Mouse (Mus musculus): Measurements from ENCODE around the gene Accs.
A peak's percentile ranks its signal among the peaks of the same experiment; 100 is the strongest.

Accs gene

DNA sequence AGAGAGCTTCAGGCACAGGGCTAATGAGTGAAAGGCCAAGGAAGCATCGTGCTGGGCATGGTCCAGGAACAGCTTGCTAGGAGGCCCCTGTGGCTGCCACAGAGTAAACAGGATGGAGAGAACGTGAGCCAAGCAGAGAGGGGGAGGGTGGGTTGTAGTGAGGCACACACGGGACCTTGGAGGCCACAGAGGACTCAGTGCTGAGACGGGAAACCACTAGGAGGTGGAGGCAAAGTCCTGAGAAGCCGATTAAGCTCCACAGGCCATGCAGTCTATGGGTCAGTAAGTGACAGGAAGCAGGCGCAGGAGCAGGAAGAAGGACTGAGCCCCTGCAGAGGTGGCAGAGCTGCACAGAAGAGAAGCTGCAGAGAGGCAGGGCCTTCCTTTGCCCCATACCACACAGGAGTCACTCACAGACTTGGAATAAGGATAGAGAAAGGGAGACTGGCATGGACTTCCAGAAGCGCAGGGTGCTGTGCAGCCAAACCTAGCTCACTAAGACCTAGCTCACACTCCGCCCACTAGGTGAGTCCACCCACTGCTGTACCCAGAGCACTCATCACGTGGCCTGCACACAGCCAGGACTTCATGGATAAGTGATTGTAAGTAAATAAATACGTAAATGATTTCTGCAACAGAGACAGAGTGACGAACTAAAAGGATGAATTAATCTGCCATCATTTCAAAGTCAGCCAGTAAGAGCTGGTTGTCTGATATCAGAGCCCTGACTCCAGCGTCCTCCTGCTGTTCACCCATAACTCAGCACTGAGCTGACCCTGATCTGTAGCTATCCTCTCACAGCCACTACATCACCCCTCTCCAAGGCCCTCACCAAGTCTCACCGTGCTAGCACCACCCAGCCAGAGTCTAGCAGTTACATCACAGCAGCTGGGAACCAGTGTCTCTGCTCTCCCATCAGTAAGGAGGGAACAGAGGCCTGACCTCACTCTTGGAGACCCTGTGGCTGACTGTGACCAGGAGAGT lies 57.9 kb downstream of the Accs start:
- peak; percentile 40 for DNase-seq (ENCODE audit: low spot score)

GRCm38 (mm10) chr2:93790798-93791345 lies 58.9 kb downstream of the Accs start:
- DNase-seq (ENCODE audit: low spot score), result no peak

DNA sequence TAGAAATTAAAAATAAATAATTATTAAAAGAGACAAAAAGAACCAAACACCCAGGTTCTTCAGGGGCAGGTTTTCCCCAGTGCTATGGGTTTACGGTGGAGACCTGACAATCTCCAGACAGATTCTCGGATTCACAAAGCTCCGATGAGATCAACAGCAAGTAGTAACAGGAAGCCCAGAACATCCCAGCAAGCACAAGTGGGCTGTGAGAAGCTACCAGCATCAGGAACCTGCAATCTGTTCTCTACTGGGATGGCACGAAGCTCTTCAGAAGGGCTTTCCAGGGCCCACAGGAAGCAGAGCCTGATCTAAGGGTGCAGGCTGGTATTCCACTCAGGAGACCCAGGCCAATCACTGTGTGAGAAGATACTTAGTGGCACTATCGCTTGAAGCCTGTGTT lies 61.2 kb downstream of the Accs start:
- DNase-seq (ENCODE audit: low spot score), result no peak

DNA sequence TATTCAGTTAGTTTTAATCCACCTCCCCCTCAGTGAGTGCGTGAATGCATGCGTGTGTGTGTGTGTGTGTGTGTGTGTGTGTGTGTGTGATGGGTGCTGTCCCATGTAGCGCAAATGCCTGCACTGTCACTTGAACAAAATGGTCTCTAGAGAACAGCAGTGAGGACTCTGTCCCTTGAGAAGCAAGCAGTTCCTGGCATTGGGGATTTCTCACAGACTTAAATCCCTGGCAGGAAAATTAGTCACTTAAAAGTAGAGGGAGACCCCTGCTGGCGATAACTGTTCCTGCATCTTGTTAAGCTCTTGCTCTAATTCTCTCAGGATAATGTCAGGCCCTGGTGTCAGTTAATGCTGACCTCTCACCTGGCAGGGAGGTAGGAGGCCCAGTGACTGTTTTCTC lies 63.6 kb downstream of the Accs start:
- peak; percentile 75 for DNase-seq (ENCODE audit: low spot score)

DNA sequence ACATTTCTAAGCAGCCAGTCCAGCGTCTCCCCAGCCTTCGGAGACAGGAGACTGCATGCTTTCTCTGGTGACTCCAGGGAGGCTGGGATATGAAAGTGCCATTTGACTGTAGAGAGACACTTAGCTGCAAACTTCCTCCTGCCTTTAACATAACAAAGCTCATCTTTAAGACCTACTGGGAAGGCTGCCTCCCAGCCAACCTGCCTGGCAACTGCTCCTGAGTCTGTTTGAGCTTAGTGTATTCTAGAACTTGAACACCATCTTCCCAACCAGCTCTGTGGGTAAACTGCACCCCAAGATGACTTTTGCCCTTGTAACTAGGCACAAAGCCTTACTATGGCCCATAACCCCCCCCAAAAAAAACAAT lies 64.3 kb downstream of the Accs start:
- DNase-seq (ENCODE audit: low spot score), result no peak

- no peak for DNase-seq (ENCODE audit: low spot score)
Measured at GRCm38 (mm10) chr2:93784721-93785431, 64.9 kb downstream of the Accs start.

DNA sequence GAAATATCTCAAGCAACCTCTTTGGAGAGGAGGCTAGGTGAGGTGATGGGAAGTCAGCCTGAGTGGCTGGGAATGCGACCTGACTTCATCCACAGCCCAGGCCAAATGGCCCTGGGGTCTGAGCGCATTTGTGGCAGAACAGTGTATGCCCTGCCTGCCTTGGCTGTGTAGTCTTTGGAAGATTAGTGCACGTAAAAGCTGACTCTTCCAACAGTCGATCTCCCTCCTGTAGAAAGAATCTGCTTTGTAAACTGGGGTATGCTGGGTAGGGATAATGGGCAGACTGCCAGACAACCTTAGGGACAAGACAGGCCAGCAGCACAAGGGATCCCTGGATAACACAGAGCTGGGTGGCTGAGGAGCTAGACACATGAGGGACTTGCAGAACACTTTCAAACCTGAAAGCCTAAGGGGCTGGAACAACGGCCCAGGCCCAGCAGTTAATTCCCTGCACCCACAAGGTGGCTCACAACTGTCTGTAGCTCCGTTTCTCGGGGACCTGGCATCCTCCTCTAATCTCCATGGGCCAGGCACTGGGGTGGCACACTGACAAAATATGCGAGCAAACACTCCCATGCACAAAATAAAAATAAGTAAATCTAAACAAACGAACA lies 65.7 kb downstream of the Accs start:
- DNase-seq (ENCODE audit: low spot score), result no peak
